Mouse (Mus musculus): ENCODE data around the gene Snx11. TPM values are rescaled to one million over a fixed set of nuclear protein-coding genes. Genes with fewer than 3 reads are reported as not detected.

The Snx11 gene
- total RNA-seq (2014; fragmentation: Nextera tagmentation) (9.9 and 18.9 TPM in 2 replicates), total RNA-seq (2017) (19.9 and 21.4 TPM in 2 replicates), polyA plus RNA-seq (2012) (9.9 and 10.7 TPM in 2 replicates)

DNA sequence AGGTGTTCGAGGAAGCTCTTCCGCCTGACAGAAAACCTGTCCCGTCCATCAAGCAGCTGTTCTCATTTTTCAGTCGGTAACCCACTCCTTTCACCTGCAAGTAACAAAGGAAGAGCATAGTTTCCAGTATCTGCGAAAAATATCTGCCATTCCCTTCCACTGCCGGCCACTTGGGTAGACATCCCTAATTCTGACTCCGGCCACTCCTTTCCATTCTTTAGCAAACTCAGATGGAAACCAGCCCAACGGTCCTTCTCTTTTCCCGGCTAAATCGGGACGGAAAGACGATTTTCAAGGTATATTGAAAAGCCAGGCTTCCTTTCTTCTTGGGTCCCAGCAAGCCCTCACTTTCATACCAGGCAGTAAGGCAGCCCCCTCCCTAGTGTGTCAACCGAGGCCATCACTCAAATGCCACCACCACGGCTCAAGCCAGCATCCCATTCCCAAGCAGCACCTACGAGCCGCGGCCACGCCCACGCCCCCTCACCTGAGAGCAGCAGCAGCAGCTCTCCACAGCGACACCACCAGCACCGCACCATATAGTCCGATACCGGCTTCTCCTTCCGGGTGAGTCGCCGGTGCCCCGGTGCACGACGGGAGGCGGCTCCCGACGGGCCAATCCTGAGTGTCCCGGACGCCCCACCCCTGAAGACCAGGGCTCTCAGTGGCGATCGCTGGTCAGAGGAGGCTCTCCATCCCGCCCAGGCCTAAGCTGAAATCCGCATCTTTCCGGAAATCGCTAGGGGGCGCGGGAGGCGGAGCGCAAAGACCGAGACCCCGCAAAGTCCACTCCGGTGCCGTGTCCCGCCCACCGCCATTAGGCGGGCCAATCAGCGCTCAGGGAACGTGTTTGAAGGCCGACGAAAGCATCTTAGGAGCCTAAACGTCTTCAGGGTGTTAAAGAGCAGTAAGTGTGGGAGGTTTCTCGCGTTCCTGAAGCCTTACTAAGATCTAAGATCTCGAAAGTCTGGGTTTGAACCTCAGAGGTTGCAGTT, at the start of gene Snx11:
Gene Snx11, minus strand, starts transcription at position 592 of the 995 bp plus-strand sequence.
- peak within 1 kb of the TSS; percentile 89 for H3K4me3 ChIP-seq (ENCODE audit: low read depth, low read length)
- TF ChIP-seq GATA2 (IDR thresholded peaks at IDR 0.05; ENCODE audit: borderline replicate concordance, low read depth, low read length) (no peak), CTCF (IDR thresholded peaks at IDR 0.05; ENCODE audit: low read depth, low read length) (no peak), TAL1 (conservative IDR thresholded peaks at IDR 0.05; ENCODE audit: low read depth, low read length) (no peak), GATA1 (IDR thresholded peaks at IDR 0.05; ENCODE audit: borderline replicate concordance, low read length) (no peak), POLR2AphosphoS5 (IDR thresholded peaks at IDR 0.05; ENCODE audit: insufficient replicate concordance, low read depth, low read length) (no peak)
- peaks cover 19% of the 10 kb centered on the region for H3K4me1 ChIP-seq (ENCODE audit: insufficient read depth, low read depth, low read length)
- H3K9me3 ChIP-seq (replicated peaks) = no peaks in the 10 kb centered on the region
- ATAC-seq (ENCODE audit: extremely low read depth, insufficient number of reproducible peaks, low FRiP score, poor library complexity, severe bottlenecking) = peak; percentile 95
- H3K27me3 ChIP-seq (ENCODE audit: insufficient read depth, low read length) = no peaks in the 10 kb centered on the region
- DNase-seq (ENCODE audit: low spot score) = peak; percentile 97
- peaks cover 34% of the 10 kb centered on the region for H3K36me3 ChIP-seq (replicated peaks)

DNA sequence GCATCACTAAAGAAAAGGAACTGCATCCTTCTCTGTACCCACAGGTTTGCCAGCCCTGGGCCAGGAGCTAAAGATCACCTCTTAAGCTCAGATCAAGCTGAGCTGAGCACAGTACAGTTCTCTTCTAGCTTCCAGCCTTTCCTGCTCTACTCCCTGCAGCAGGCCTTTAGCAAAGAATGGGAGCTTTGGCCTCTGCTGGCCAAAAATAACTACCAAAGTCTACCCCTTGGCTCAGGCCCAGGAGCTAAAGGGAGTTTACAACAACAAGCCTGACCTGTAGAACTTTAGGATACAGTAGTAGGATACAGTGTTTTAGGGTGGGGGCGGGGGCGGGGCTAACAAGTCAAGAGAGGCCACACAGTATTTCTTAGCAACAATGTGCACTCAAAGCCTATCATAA, 49.1 kb upstream of the Snx11 start:
- Histone ChIP-seq H3K36me3 (replicated peaks) (peaks cover 65% of the 10 kb centered on the region), H3K4me3 (ENCODE audit: low read depth, low read length) (peak overlapping the region; percentile 9; the same call in 1 of the 2 replicates), H3K9me3 (replicated peaks) (no peaks in the 10 kb centered on the region), H3K4me1 (ENCODE audit: insufficient read depth, low read depth, low read length) (peaks cover 85% of the 10 kb centered on the region), H3K27me3 (ENCODE audit: insufficient read depth, low read length) (no peaks in the 10 kb centered on the region)
- ATAC-seq (ENCODE audit: extremely low read depth, insufficient number of reproducible peaks, low FRiP score, poor library complexity, severe bottlenecking) = no peak
- TF ChIP-seq GATA1 (IDR thresholded peaks at IDR 0.05; ENCODE audit: borderline replicate concordance, low read length) (no peak), CTCF (IDR thresholded peaks at IDR 0.05; ENCODE audit: low read depth, low read length) (no peak), POLR2AphosphoS5 (IDR thresholded peaks at IDR 0.05; ENCODE audit: insufficient replicate concordance, low read depth, low read length) (no peak), GATA2 (IDR thresholded peaks at IDR 0.05; ENCODE audit: borderline replicate concordance, low read depth, low read length) (no peak), TAL1 (conservative IDR thresholded peaks at IDR 0.05; ENCODE audit: low read depth, low read length) (no peak)
- DNase-seq (ENCODE audit: low spot score) = no peak

DNA sequence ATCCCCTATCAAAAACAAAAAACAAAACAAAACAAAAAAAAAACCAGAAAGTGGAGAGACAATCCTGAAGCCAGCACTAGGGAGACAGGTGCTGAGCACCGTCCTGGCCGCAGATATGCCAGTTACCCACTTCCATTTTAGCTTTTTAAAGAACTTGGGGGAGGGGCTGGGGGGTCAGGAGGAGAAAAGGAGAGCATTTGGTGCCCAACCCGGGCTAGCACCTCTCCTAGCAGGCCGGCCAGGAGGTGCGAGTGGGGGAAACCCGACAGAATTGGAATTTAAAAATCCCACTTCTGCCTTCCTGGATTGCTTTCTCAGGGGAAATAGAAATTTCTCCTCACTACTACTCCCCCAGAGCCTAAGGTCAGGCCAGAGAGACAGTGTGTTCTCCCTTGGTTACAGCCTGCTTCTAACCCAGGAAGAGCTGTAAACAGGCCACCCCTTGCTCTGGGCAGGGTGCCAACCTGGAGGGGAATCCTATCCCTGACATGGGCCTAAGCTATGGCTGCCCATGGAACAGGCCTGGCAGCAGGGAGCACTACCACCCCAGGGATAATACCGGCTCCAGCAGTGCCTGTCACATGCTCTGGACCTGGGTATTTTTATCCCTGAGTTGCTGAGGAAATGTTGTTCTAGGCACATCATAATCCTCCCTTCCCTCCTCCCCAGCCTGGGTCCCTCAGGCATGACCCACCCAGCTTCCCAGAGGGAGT, 47.6 kb upstream of the Snx11 start:
- Histone ChIP-seq H3K4me1 (ENCODE audit: insufficient read depth, low read depth, low read length) (peaks cover 76% of the 10 kb centered on the region), H3K4me3 (ENCODE audit: low read depth, low read length) (peak overlapping the region; percentile 56; the same call in 1 of the 2 replicates), H3K9me3 (replicated peaks) (no peaks in the 10 kb centered on the region), H3K27me3 (ENCODE audit: insufficient read depth, low read length) (no peaks in the 10 kb centered on the region), H3K36me3 (replicated peaks) (peaks cover 80% of the 10 kb centered on the region)
- ATAC-seq (ENCODE audit: extremely low read depth, insufficient number of reproducible peaks, low FRiP score, poor library complexity, severe bottlenecking) (no peak), DNase-seq (ENCODE audit: low spot score) (peak; percentile 19)
- TF ChIP-seq POLR2AphosphoS5 (IDR thresholded peaks at IDR 0.05; ENCODE audit: insufficient replicate concordance, low read depth, low read length) (no peak), GATA2 (IDR thresholded peaks at IDR 0.05; ENCODE audit: borderline replicate concordance, low read depth, low read length) (no peak)

DNA sequence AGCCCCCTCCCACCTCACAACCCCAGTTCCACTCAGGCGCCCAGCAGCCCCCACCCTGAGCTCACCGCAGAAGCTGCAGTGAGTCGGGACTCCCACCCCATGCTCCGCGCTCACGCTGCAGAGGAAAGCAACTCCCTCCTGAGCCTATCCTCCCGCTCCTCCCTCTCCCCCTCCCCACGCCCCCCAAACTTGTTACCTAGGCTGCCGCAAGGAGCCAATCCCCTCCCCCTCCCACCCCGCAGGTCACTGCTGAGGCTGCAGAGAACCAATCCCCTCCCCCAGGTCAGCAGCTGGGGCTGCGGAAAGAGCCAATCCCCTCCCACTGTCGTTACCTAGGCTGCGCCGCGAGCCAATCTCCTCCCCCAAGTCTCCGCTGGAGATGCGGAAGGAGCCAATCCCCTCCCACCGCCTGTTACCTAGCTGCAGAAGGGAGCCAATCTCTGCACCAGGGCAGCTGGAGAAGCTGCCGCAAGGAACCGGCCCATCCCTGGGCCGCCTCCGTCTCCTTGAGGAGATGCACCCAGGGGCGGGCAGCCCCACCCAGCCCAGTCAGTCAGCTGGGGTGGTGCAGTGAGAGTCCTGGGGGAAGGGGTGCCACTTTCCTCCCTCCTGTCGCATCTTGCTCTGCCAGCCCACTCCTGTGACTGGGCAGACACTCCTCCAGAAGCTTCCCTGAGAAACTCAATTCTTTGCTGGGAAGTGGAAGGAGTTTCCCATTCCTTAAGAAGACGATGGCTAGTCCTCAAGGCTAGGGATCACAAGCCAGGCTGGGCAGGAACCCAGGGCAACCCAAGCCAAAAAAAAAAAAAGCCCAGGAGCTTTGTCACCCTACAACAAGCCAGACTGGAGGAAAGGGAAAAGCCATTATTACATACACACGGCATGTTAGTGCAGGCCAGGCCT, 46.8 kb upstream of the Snx11 start:
- H3K36me3 ChIP-seq (replicated peaks) = peaks cover 88% of the 10 kb centered on the region
- H3K4me3 ChIP-seq (ENCODE audit: low read depth, low read length) = peak overlapping the region; percentile 72
- DNase-seq (ENCODE audit: low spot score) (peak; percentile 97), ATAC-seq (ENCODE audit: extremely low read depth, insufficient number of reproducible peaks, low FRiP score, poor library complexity, severe bottlenecking) (peak; percentile 89)
- TF ChIP-seq TAL1 (conservative IDR thresholded peaks at IDR 0.05; ENCODE audit: low read depth, low read length) (no peak), GATA2 (IDR thresholded peaks at IDR 0.05; ENCODE audit: borderline replicate concordance, low read depth, low read length) (no peak)
- peaks cover 78% of the 10 kb centered on the region for H3K4me1 ChIP-seq (ENCODE audit: insufficient read depth, low read depth, low read length)
- no peaks in the 10 kb centered on the region for H3K9me3 ChIP-seq (replicated peaks)
- no peaks in the 10 kb centered on the region for H3K27me3 ChIP-seq (ENCODE audit: insufficient read depth, low read length)

DNA sequence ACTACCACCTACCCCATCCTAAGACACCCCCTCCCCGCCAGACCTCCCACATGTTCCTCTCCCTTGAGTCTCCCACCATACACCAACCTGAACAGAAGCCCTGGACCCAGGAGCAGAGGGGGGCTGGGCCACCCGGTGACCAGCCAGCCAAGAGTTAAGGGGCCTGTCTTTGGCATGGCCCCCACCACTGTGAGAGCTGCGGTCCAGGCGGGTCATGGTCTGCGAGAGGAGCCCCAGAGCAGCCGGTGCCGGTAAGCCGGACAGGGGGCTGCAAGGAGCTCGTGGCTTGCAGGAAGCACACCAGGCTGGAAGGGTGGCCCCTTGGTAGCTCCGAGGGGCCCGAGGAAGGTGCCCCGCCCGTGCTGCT, 46.1 kb upstream of the Snx11 start:
- no peak for ATAC-seq (ENCODE audit: extremely low read depth, insufficient number of reproducible peaks, low FRiP score, poor library complexity, severe bottlenecking)
- TF ChIP-seq POLR2AphosphoS5 (IDR thresholded peaks at IDR 0.05; ENCODE audit: insufficient replicate concordance, low read depth, low read length) (no peak), TAL1 (conservative IDR thresholded peaks at IDR 0.05; ENCODE audit: low read depth, low read length) (no peak), GATA2 (IDR thresholded peaks at IDR 0.05; ENCODE audit: borderline replicate concordance, low read depth, low read length) (no peak)
- DNase-seq (ENCODE audit: low spot score) = peak; percentile 15
- Histone ChIP-seq H3K36me3 (replicated peaks) (peaks cover 95% of the 10 kb centered on the region), H3K4me3 (ENCODE audit: low read depth, low read length) (peak overlapping the region; percentile 72), H3K27me3 (ENCODE audit: insufficient read depth, low read length) (no peaks in the 10 kb centered on the region), H3K4me1 (ENCODE audit: insufficient read depth, low read depth, low read length) (peaks cover 77% of the 10 kb centered on the region), H3K9me3 (replicated peaks) (no peaks in the 10 kb centered on the region)

Measured in G1E (cell line).